Mouse (Mus musculus): ENCODE data around the gene Rad51b. TPM values are rescaled to one million over a fixed set of nuclear protein-coding genes. Genes with fewer than 3 reads are reported as not detected.

Gene Rad51b
- total RNA-seq, 4 experiments from 2014 or later = 0.35 to 0.74 (median 0.48) TPM

DNA sequence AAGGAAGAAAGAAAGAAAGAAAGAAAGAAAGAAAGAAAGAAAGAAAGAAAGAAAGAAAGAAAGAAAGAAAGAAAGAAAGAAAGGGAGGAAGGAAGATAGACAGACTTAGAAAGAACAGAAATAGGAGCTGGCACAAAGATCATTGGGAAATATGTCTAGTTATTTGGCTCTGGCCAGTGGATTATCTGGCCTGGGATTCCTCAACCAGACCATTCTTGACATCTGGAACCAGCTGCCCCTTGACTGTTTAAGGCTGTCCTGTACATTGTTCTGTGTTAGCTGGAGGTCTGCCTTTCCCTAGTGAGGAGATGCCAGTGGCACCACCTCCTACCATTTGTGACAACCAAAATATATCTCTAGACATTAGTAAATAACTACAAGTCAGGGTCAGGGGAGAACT lies 441.6 kb downstream of the Rad51b start:
- no peak for DNase-seq

DNA sequence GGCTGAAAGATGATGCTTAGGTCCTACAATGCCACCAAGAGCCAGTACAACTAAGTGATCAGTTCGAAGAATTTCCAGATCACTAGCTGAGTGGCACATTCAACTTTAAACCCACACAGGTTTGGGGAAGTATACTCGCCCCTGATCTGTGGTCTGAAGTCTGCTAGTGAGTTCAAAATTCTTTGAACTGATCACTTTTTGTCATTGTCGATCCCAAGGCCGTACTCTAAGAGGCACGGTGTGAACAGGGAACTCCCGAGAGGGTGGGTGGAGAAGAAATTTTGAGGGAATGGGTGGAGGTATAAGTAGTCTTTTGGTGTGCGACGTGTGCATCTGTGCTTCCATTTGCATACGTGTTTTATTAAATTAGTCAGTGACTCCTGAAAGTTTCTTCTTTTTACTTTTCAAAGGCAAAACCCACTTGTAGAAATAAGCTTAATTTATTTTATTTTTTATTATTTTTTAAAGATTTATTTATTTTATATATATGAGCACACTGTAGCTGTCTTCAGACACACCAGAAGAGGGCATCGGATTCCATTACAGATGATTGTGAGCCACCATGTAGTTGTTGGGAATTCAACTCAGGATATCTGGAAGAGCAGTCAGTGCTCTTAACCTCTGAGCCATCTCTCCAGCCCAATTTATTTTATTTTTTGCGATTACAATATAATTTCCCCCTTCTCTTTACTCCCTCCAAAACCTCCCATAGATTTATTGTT lies 443.0 kb downstream of the Rad51b start:
- no peak for DNase-seq

DNA sequence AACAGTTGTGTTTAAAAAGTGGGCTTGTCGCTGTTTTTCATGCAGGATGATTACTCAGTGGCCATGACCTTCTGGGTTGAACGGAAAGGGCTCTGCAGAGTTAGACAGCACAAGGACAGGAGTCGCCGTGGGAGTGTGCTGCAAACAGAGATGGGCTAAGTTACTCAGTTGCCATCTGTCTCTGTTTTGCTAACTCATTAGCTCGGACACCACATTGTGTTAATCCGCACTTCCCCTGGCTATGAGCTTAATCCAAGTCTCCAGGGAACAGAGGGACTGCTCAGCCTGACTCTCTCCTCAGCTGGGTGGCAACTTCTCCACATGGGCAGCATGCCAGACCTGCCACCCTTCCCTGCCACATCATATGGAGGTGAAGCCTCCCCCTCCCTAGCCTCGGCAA lies 445.1 kb downstream of the Rad51b start:
- peak; percentile 88 for DNase-seq

DNA sequence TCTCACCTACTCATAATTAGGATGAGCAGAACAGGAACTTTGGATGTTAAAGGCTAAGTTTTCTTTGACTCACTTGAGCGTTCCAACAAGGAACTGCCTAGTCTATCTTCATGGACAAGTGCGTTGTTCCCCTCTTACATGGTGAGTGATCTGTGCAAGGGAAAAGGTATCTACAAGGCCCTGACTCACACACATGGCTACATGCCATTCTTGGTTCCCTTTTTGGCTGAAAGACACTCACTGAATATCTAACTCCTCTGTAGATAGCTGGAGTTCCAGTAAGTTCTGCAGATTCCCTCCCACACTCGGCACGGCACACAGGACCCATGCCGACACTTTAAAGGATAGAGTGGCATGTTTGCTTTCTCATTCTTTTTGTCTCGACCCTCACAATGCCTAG lies 447.0 kb downstream of the Rad51b start:
- no peak for DNase-seq

DNA sequence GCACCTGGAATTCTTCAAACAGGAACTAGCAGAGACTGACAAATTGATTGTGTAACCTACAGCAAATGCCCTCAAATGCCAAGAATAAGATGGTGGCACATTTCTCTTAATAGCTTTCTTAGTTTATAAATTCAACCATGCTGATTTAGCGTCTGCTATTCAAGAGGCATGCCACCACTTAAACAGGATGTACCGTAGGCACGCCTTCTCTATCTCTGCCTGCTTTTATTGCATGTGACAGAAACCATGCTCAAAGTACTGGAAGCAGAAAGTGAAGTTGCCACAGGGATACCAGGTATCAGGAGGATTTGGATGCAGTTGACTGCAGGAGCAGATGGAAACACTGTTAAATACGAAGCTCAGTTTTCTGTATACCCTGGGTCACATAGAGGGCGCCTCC lies 448.1 kb downstream of the Rad51b start:
- DNase-seq = no peak

DNA sequence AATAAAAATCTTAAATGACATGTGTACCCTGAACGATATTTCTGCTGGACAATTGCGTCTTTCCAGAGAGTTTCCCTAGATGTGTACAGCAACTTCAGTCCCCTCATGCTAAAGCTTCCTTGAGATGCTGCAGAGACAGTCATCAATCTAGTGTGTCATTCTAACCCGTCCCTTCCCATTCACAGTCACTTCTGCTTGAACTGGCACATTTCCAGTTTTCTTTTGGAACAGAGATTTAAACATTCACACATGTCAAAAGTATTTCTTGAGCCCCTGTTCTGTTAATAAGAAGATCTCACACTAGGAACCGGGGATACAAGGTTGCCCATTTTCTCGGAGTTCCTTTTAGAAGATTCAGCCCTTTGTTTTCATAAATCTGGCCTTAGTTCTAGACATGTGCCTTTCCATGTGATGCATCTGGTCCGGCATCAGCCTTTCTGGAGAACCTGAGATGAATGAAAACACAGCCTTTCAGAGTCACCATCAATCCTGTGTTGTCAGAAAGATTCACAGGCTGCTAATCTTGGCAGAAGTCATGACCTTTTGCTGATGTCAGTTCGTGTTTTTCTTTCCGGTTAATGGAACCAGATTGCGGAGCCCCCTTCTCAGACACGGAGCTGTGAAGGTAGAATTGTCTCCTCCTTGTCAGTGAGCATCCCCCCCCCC lies 448.9 kb downstream of the Rad51b start:
- no peak for DNase-seq

DNA sequence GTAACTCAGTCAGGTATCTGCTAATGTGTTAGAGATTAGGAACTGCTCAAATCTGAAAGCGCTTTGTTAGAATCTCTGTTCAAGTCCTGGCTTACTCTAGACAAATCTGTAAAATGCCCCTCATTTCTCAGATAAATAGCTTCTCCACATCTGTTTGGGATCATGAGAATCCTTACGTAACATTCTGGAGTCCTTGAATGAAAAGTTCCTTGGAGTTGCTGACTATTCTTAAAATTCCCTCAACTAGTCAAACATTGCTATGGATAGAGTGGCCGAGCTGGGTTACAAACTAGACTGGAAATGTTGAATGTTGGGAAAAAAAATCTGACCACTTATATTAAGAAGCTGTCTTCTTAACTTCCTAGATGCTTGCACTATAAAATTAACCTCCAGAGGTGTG lies 450.5 kb downstream of the Rad51b start:
- no peak for DNase-seq

DNA sequence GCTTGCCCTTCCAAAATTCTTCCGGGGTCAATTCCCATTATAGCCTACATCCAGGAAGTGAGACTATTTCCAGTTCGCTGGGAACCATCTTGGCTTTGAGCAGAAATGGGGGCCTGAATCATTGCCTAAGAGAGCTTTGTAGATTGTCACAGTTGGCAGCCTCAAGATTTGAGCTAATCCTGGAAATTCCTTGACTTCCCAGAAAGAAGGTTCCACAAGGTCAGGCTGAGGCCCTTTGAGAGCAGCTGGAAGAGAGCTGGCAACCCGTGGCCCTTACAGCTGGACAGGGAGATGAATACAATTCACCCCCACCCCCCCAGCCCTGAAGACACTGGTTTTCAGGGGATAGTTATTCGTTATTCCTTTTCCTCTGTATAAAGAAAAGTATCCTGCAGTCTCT lies 451.8 kb downstream of the Rad51b start:
- DNase-seq = no peak

DNA sequence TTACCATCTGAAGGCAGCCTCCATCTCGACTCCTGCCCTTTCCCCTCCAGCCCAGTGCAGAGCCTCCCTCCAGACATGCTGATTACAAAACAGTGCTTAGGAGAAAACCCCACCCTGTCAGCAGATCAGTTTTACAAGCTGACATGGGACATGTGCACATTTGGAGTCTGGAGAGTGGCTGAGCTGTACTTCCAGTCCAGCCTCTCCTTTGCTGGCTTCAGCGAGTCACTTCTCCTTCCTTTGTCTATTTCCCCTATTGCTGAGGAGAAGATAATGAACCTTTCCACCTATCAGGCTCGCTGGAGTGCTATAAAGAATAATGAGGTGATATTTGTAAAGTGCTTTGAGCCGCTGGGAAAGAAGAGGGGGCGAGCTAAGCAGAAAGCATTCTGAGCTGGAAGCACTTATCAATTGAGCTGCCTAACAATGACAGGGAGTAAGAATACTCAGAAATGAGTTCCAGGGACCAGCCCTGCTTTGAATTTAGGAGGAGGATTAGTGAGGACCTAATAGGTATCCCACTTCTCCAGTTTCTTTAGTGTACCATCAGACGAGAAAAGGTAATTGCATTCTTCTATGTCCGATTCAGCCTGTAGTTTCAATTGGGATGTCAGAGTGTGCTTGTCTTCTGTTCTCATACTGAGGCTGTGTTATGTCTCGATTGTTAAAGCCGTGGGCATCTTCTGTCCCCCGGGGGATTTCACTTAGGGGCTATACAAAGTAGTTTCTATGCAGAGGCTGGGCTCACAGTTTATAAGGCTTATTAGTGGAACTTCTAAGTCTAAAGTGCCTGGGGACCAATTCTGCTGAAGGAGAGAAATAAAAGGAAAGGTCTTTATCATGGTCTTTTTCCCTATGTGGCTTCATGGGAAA lies 453.4 kb downstream of the Rad51b start:
- DNase-seq = no peak

DNA sequence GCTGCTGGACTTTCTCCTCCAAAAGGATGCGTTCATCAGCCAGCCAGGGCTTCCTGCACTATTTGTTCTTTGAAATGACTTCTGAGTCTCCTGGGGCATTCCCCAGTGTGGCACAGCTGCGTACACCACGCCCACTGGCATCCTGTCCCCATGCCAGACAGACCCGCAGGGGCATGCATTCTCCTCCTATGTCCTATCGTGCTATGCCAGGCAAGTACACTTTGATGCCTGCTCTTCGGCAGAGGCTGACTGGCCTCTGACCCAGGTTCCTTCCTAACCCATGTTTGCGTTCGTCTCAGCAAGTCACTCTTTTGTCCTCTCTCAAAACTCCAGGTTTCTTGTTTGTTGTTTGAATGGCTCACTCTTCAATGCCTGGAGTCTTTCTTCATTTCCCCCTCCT lies 454.7 kb downstream of the Rad51b start:
- no peak for DNase-seq

DNA sequence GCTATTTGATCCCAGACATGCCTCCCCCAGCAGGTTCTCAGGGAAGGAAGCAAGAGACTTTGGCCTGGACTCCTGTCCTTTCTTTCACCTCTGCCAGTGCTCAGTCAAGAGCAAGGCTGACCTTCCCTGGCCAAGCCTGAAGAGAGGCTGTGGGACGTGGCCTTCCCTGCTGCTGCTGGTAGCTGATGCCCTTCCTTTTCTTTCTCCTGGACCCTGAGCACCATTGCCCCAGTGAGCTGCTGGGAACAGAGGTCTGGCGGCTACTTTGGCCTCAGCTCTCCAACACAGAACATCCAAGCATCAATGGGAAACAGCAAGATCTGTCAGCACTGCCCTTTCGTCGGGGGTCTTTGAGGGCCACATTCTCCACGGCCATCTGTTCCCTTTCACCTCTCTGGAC lies 455.1 kb downstream of the Rad51b start:
- DNase-seq = no peak

DNA sequence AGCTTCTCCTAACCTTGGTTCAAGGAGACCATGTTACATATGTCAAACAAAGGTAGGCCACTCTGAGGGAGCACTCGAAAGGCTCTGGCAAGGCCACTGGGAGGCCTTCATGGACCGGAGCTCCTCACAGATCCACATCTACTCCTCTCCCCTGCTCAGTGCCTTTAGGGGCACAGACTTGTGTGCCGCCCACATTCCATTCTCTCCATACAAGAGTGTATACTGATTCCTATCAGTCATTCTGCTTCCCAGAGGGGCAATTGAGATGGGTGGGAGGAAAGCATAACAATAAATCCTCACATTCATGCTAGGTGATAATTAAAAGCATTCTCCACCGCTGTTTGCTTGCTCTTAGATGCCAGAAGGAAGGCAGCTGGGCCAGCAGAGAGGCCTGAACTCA lies 458.5 kb downstream of the Rad51b start:
- no peak for DNase-seq

DNA sequence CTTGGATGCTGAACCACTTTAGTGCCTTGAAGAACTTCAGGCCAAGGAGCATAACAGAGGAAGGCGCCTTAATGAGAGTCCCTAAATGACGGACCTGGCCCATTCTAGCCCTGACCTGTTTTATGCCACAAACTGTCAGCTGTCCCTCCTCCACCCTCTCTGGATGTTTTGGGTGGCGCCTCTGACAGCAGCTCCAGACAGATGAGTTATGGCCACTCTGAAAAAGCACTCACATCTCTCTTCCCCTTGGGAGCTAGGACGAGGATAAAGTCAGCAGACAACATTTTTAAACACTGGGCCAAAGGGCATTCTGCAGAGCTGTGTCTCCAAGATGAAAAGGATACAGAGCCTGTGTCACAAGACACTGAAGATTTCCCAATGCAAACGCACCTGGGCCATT lies 459.3 kb downstream of the Rad51b start:
- no peak for DNase-seq

DNA sequence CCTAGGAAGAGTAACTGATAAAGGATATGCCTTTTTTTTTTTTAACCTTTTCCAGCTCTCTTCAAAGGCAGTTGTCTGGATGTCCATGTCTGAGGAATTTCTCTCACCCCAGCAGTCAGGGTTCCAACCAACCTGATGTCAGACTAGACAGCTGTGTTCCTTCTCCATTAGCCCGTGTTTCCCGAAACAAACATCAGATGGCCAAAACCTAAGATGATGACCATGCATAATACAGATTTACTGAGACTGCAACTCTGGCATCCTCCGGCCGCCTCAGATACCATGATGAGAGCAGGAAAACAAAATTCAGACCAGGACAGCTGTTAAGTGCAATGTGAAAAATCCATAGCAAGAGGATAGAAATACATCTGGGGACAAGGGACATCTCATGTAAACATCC lies 460.7 kb downstream of the Rad51b start:
- DNase-seq = no peak

DNA sequence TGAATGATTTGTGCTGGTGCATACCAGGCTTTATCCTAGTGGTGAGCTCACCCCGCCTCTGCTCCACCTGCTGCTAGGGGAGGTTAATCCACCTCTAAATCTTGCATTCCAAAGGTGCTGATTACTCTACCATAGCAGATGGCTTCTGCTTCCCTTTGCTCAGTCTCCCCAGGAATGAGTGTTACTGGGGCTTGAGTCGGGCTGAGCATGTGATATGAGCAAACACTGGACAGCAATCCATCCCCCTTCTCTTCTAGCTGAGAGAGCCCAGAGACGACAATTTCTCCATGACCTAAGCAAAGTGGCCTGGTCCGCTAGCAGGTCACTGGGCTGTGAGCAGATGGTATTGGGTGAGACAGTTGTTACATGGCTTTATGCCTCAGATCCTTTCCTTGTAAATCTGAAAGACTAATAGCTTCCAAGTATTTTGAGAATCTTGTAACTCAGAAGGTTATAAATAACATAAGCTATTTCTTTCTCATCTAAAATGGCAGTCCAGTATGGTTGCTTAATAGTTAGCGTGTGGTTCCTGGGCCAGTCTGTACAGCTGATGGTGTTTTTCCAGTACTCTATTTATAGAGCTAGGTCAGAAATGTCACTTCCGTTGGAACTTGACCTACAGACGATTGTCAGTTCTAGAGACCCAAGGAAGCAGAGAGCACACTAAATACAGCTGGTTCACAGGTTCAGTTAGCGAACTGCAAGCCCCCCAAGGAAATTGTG lies 462.3 kb downstream of the Rad51b start:
- DNase-seq = no peak

DNA sequence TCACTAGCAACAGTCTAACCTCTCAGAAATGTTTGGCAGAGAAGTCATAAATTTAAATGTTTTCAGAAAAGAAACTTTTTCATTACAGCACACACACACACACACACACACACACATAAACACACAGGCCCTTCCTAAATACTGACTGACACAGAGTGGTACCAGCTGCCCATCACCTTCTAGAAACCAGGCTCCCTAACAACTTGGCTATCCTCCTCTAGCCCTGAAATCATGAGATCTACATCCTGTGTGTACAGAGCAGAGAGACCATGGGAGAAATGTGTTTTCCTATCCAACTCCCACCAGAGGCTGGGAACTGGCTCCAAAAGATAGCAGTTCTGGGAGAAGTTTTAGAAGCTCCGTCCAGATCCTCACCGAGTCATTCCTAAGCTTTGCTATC lies 464.1 kb downstream of the Rad51b start:
- no peak for DNase-seq

DNA sequence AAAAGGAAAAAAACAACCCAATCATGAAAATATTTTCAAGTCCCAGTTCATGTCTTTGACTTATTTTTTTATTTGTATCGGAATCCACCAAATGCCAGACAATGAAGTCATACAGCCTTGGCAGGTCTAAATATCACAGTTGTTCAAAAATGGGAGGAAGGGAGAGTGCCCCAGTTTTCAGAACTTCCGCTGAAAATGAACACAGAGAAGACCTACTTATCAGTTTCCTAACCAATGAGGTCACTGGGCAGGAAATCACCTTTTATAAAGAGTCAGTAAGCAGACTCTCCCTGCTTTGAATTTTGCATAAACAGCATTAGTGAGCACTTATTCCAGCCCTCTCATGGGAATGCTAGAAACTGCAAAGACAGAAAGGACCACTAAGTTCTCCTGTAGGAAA lies 465.0 kb downstream of the Rad51b start:
- no peak for DNase-seq

DNA sequence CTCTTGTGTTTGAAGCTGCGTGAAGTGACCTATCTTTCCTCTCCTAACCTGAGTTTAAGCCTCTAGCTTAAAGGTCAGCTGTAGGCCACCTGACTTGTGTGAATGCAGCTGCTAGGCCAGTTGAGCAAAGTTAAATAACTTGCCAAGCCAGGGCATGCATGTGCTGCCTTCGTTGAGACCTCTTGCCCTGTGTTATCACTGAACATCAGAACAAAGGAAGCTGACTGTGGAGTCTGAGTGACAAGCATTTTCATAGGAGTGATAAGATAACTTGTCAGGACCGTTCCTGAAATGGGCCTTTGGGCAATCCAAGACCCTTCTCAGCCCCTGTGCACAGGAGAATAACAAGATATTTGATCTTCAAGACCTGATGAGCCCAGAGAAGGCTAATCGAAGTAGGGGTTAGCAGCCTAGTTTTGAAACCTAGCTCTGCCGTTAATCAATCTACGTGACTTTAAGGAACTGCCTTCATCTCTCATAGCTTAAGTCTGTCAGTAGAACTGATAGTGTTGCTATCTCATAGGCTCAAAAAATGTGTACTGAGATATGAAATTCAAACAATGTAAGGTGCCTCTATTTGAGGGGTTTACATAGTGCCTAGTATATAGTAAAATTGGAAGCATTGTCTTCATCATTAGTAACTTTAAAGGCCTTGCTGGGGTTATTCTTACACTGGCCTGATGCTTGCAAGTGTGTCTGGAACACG lies 465.6 kb downstream of the Rad51b start:
- DNase-seq = no peak

DNA sequence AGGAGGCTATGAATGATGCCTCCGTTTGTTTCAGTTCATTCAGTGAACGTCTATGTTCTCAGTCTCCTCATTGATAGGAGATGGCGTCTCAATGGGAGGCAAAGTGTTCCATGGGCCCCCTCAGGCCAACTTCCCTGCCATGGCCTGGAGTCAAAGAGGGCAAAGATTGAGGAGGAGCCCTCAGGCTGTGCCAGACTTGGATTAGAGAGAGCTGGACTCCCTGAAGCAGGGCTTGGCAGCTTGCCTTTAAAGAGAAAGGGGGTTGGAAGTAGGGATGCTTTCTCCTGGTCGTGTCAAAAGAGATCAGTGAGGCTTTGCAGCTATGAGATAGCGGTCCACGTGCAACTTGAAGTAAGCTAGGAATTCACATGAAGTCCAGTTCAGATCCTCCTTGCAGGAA lies 469.0 kb downstream of the Rad51b start:
- DNase-seq = no peak

DNA sequence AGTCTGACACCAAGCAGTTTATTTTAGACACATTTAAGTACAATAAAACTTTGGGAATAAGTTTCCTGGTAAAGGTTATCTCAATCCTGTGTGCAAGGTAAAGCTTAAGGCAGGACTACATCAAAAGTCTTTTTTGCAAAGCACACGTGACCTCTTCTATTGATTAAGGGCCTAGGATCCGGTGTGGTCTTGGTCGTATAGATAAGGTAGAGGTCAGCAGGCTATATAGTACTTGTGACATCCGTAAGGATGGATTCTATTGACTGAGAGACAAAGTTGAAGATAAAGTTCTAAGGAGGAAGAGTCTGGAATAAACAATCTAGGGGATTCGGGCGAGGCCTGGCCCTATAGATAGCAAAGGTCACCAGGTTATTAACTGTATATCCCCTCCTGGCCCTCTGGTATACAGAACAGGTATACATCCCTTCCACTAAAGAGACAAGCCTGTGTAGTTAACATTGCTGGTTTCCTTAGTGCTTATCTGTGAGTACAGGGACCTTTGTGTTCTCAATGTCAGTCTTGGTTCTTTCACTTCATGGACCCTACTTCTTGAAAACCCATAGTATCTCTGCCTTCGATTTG lies 471.8 kb downstream of the Rad51b start:
- no peak for DNase-seq

DNA sequence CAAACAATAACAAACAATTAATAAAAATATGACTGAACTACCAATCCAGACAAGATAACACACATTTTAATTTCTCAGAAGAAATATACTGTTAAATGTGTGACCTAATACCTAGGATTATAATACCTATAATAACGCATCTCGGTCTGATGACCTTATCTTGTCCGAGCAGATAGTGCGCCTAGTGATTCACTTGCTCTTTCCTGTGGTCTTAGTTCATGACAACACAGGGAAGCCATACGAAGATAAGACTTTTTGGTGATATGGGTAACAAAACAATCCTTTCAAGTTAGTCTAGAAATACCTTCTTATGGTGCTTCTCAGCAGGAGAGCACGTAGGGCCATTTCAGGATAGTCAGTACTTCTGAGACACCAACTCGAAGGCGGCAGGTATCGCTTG lies 472.7 kb downstream of the Rad51b start:
- no peak for DNase-seq

DNA sequence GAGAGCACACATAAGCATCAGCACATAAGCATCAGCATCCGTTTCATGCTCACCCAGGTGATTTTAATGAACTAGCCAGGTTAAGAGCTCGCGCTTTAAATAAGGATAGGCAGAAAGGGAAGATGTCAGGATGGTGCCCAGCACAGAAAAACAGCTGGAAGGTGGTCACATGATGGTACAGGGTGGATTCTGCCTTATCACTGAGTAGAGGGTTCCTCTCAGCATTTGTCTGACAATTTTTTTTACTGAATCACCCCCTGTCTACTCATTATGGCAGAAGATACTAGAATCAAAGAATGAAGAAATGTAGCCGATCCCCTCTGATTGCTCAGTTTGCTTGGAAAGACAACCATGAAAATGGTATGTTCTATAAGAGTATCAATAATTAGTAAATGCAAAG lies 474.1 kb downstream of the Rad51b start:
- no peak for DNase-seq

Measured in adrenal gland, adult 8-10 months (tissue).